Mouse (Mus musculus): ENCODE measurements around the gene Copg1.

GRCm38 (mm10) chr6:87841635-87842034 lies 46.0 kb upstream of the Copg1 start:
- TF ChIP-seq CTCF (conservative IDR thresholded peaks at IDR 0.05 in 1 of 2, IDR thresholded peaks at IDR 0.05 in 1 of 2; ENCODE audit: low read depth in 2 of 2, low read length in 2 of 2) = no peak
- TF ChIP-seq GABPA (IDR thresholded peaks at IDR 0.05; ENCODE audit: insufficient replicate concordance, low read depth, low read length) = no peak
- no peak for TF ChIP-seq UBTF (IDR thresholded peaks at IDR 0.05; ENCODE audit: low read depth, low read length)
- TF ChIP-seq BHLHE40 (IDR thresholded peaks at IDR 0.05; ENCODE audit: low read depth, low read length) = no peak
- TF ChIP-seq TCF12 (IDR thresholded peaks at IDR 0.05; ENCODE audit: low read depth, low read length) = no peak
- TF ChIP-seq RAD21 (IDR thresholded peaks at IDR 0.05; ENCODE audit: low read depth, low read length) = no peak
- no peak for TF ChIP-seq ETS1 (conservative IDR thresholded peaks at IDR 0.05; ENCODE audit: low read depth, low read length)
